Mouse (Mus musculus): ENCODE results near the gene Castor2.
A peak's percentile ranks its signal among the peaks of the same experiment; 100 is the strongest.

Gene Castor2

GRCm38 (mm10) chr5:134099496-134100211, at the start of gene Castor2:
Castor2 (plus strand) TSS chr5:134099711.
- peak; percentile 86 to 91 for DNase-seq (ENCODE audit: low spot score in 2 of 2)

- peak; percentile 31 to 37 for DNase-seq (ENCODE audit: low spot score in 2 of 2)
Observed at GRCm38 (mm10) chr5:134050711-134051110, 48.8 kb upstream of the Castor2 start.

GRCm38 (mm10) chr5:134052614-134053013, 46.9 kb upstream of the Castor2 start:
- no peak for DNase-seq (ENCODE audit: low spot score in 2 of 2)

GRCm38 (mm10) chr5:134054496-134054895, 45.0 kb upstream of the Castor2 start:
- no peak for DNase-seq (ENCODE audit: low spot score in 2 of 2)

- DNase-seq (ENCODE audit: low spot score in 2 of 2) = no peak
Observed at GRCm38 (mm10) chr5:134058793-134059352, 40.6 kb upstream of the Castor2 start.

GRCm38 (mm10) chr5:134063362-134064064, 36.0 kb upstream of the Castor2 start:
- peak; percentile 68 to 77 for DNase-seq (ENCODE audit: low spot score in 2 of 2)

- DNase-seq (ENCODE audit: low spot score in 2 of 2) = no peak
Observed at GRCm38 (mm10) chr5:134066261-134066660, 33.2 kb upstream of the Castor2 start.

- DNase-seq (ENCODE audit: low spot score in 2 of 2) = no peak
Observed at GRCm38 (mm10) chr5:134067924-134068323, 31.6 kb upstream of the Castor2 start.

- no peak for DNase-seq (ENCODE audit: low spot score in 2 of 2)
Observed at GRCm38 (mm10) chr5:134073512-134074041, 25.9 kb upstream of the Castor2 start.

- no peak for DNase-seq (ENCODE audit: low spot score in 2 of 2)
Observed at GRCm38 (mm10) chr5:134074368-134074767, 25.1 kb upstream of the Castor2 start.

- no peak for DNase-seq (ENCODE audit: low spot score in 2 of 2)
Observed at GRCm38 (mm10) chr5:134076175-134076574, 23.3 kb upstream of the Castor2 start.

GRCm38 (mm10) chr5:134080685-134081548, 18.6 kb upstream of the Castor2 start:
- DNase-seq (ENCODE audit: low spot score in 2 of 2) = no peak

- DNase-seq (ENCODE audit: low spot score in 2 of 2) = no peak
Observed at GRCm38 (mm10) chr5:134085227-134085626, 14.3 kb upstream of the Castor2 start.

- DNase-seq (ENCODE audit: low spot score in 2 of 2) = no peak
Observed at GRCm38 (mm10) chr5:134085887-134086639, 13.4 kb upstream of the Castor2 start.

GRCm38 (mm10) chr5:134087211-134087610, 12.3 kb upstream of the Castor2 start:
- DNase-seq (ENCODE audit: low spot score in 2 of 2) = no peak

GRCm38 (mm10) chr5:134095766-134096165, 3.7 kb upstream of the Castor2 start:
- no peak for DNase-seq (ENCODE audit: low spot score in 2 of 2)

GRCm38 (mm10) chr5:134098341-134098902, 1.1 kb upstream of the Castor2 start:
- DNase-seq (ENCODE audit: low spot score in 2 of 2) = no peak

GRCm38 (mm10) chr5:134098976-134099375, 535 bp upstream of the Castor2 start:
- no peak for DNase-seq (ENCODE audit: low spot score in 2 of 2)

GRCm38 (mm10) chr5:134100232-134100771, 791 bp downstream of the Castor2 start:
- no peak for DNase-seq (ENCODE audit: low spot score in 2 of 2)

- DNase-seq (ENCODE audit: low spot score in 2 of 2) = no peak
Observed at GRCm38 (mm10) chr5:134101322-134101721, 1.8 kb downstream of the Castor2 start.

Measured in urinary bladder, adult 18-20 months (tissue).